Mouse (Mus musculus) intestine, embryonic 15.5 days (tissue): ENCODE data around the gene Pip4k2c. TPM values are rescaled to one million over a fixed set of nuclear protein-coding genes. Genes with fewer than 3 reads are reported as not detected.

Source experiments
- ATAC-seq: fragments of 200-750 bp; cut with Nextera tagmentation; 2 replicates; pipeline ENCODE4 v1.8.0; 2017; ENCODE audit warnings: moderate TSS enrichment, moderate library complexity
- H3K27ac ChIP-seq: fragments of 300-500 bp; sonication (generic); 2 replicates; pipeline ENCODE4 v1.5.1; 2015; ENCODE audit warnings: mild to moderate bottlenecking, inconsistent platforms
- H3K27me3 ChIP-seq: fragments of 300-500 bp; sonication (generic); replicated peaks from 2 replicates; pipeline ENCODE4 v1.6.1; 2015; ENCODE audit warnings: inconsistent platforms
- H3K36me3 ChIP-seq: fragments of 300-500 bp; sonication (generic); 2 replicates; pipeline ENCODE4 v1.6.1; 2015; ENCODE audit warnings: inconsistent platforms
- H3K4me1 ChIP-seq: fragments of 300-500 bp; sonication (generic); replicated peaks from 2 replicates; pipeline ENCODE4 v1.6.1; 2015; ENCODE audit warnings: inconsistent platforms
- H3K4me2 ChIP-seq: fragments of 300-500 bp; sonication (generic); replicated peaks from 2 replicates; pipeline ENCODE4 v1.6.1; 2015; ENCODE audit warnings: mild to moderate bottlenecking, inconsistent platforms
- H3K4me3 ChIP-seq: fragments of 300-500 bp; sonication (generic); replicated peaks from 2 replicates; pipeline ENCODE4 v1.5.1; 2015; ENCODE audit warnings: inconsistent platforms
- H3K9ac ChIP-seq: fragments of 300-500 bp; sonication (generic); 2 replicates; pipeline ENCODE4 v1.6.1; 2015; ENCODE audit warnings: inconsistent platforms
- H3K9me3 ChIP-seq: fragments of 300-500 bp; sonication (generic); 2 replicates; pipeline ENCODE4 v1.6.1; 2016; ENCODE audit warnings: inconsistent platforms
- WGBS: fragments of 180-500 bp; shearing (Covaris S2); methylation state at CpG from one replicate; pipeline ENCODE4 v1.1.7; 2015; 5-methylcytosine and 5-hydroxymethylcytosine counted together
- polyA plus RNA-seq: library from polyadenylated mRNA; unstranded; fragments of >200 nt; fragmentation: Nextera tagmentation; extraction: Ambion mirVana; gene quantifications from 2 replicates; pipeline ENCODE4 v1.2.1, GENCODE M21; 2015

The Pip4k2c gene
- polyA plus RNA-seq, result 33.7 and 35.0 TPM in 2 replicates

- no peaks in the 10 kb centered on the region for H3K9me3 ChIP-seq
- H3K4me3 ChIP-seq, result peak within 1 kb of the TSS; percentile 79
- ATAC-seq, result peak; percentile 98
- H3K27ac ChIP-seq, result peak within 1 kb of the TSS; percentile 71
- WGBS, result under 1% methylated on average over 46 of the region's 47 CpGs
- peaks cover 15% of the 10 kb centered on the region; the same call in 1 of the 2 replicates for H3K4me1 ChIP-seq
- H3K36me3 ChIP-seq, result no peaks in the 10 kb centered on the region; the same call in 1 of the 2 replicates
- H3K4me2 ChIP-seq, result peak within 1 kb of the TSS; percentile 85
- peak within 1 kb of the TSS; percentile 77 for H3K9ac ChIP-seq
- H3K27me3 ChIP-seq, result no peaks in the 10 kb centered on the region
These were observed at the start of gene Pip4k2c for GRCm38 (mm10) chr10:127211414-127211854. Gene Pip4k2c (minus strand): TSS chr10:127211585.

GRCm38 (mm10) chr10:127258489-127258888 is 47.1 kb upstream of the Pip4k2c start:
- H3K36me3 ChIP-seq, result no peaks in the 10 kb centered on the region
- 82% methylated on average over 8 of the region's 8 CpGs for WGBS
- H3K9me3 ChIP-seq, result no peaks in the 10 kb centered on the region
- no peak overlapping the region for H3K27ac ChIP-seq
- no peak overlapping the region for H3K4me2 ChIP-seq
- peaks cover 12% of the 10 kb centered on the region for H3K27me3 ChIP-seq
- no peak overlapping the region for H3K9ac ChIP-seq
- no peak for ATAC-seq
- H3K4me1 ChIP-seq, result peaks cover 7% of the 10 kb centered on the region; the same call in 1 of the 2 replicates
- H3K4me3 ChIP-seq, result no peak overlapping the region

GRCm38 (mm10) chr10:127257790-127258189 is 46.4 kb upstream of the Pip4k2c start:
- H3K27me3 ChIP-seq, result peaks cover 12% of the 10 kb centered on the region
- H3K9me3 ChIP-seq, result no peaks in the 10 kb centered on the region
- WGBS, result 76% methylated on average over 6 of the region's 6 CpGs
- no peak overlapping the region for H3K9ac ChIP-seq
- H3K4me2 ChIP-seq, result no peak overlapping the region
- ATAC-seq, result no peak
- H3K4me1 ChIP-seq, result peaks cover 5% of the 10 kb centered on the region; the same call in 1 of the 2 replicates
- H3K27ac ChIP-seq, result no peak overlapping the region
- no peaks in the 10 kb centered on the region for H3K36me3 ChIP-seq
- no peak overlapping the region for H3K4me3 ChIP-seq

DNA sequence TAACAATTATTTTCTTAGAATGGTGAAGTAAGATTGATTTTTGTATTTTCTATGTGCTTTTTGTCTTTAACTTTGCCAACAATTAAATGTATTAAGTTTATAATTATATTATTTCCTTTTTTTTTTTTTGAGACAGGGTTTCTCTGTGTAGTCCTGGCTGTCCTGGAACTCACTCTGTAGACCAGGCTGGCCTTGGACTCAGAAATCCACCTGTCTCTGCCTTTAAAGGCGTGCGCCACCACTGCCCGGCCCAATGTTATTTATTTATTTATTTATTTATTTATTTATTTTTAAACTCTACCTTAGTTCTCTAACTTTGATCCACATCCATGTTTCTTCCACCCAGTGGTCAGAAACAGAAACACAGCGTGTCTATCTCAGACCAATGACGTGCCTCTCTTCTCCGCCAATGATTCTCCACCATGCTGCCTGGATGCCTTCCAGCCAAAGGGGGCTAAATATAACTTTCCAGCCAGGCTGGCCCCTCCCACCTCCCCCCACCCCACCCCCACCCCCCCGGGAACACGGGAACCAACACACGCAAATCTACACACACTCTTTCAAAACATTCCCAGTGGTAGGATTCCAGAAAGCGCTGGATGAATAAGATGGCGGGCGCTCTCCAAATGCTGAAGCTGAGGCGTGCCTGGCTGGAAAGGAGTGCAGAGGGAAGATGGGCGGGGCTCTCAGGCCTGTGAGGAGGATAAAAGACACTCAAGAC is 44.4 kb upstream of the Pip4k2c start:
- H3K4me3 ChIP-seq, result no peak overlapping the region
- H3K36me3 ChIP-seq, result no peaks in the 10 kb centered on the region
- H3K9me3 ChIP-seq, result no peaks in the 10 kb centered on the region
- H3K27ac ChIP-seq, result no peak overlapping the region
- no peak overlapping the region for H3K9ac ChIP-seq
- peak; percentile 82 for ATAC-seq
- H3K4me2 ChIP-seq, result no peak overlapping the region; the same call in 1 of the 2 replicates
- 18% methylated on average over 14 of the region's 14 CpGs for WGBS
- no peaks in the 10 kb centered on the region for H3K4me1 ChIP-seq
- no peaks in the 10 kb centered on the region for H3K27me3 ChIP-seq

DNA sequence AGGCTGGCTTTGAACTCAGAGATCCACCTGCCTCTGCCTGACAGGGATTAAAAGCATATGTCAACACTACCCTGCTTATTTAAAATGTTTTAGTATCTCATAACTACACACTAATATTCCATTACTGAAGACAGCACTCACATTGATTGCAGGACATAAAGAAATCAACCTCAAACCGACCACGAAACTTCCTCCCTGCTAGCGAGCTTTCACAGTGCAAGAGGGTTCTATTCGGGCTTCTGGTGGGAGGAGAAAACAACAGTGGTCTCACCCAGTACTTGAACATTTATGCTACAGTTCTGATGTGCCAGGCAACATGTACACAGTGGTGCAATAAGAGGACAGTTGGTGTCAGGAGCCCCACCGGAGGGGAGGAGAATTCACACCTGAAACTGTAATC is 39.4 kb upstream of the Pip4k2c start:
- Histone ChIP-seq H3K27ac (no peak overlapping the region), H3K4me1 (no peaks in the 10 kb centered on the region), H3K36me3 (no peaks in the 10 kb centered on the region), H3K9me3 (no peaks in the 10 kb centered on the region), H3K4me2 (no peak overlapping the region), H3K27me3 (no peaks in the 10 kb centered on the region), H3K4me3 (no peak overlapping the region), H3K9ac (no peak overlapping the region)
- 79% methylated on average over 5 of the region's 5 CpGs for WGBS
- no peak for ATAC-seq

DNA sequence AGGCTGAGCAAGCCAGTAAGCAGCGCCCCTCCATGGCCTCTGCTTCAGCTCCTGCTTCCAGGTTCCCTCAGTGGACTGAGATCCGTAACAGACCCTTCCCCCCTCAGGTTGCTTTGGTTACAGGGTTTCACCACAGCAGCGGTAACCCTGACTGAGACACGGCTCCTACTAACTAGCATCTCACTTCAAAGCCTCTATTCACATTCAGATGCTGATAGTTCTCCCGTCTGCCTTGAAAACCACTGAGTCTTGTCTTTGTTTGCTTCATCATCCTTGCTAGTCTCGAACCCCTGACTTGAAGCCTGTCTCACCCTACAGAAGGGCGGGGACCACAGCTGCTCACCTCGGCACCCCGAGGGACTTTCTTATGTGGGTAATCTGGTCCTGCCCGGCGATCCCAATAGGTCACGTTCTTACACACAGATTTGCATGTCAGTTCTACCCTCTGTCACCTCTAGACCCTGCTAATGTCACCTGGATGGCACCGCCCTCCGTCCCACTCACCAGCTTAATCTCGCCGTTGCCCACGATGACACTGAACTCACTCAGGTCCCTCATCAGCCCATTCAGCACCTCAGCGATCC is 26.9 kb upstream of the Pip4k2c start:
- H3K27me3 ChIP-seq, result no peaks in the 10 kb centered on the region
- H3K9me3 ChIP-seq, result no peaks in the 10 kb centered on the region
- WGBS, result 72% methylated on average over 18 of the region's 18 CpGs
- no peaks in the 10 kb centered on the region for H3K4me1 ChIP-seq
- H3K36me3 ChIP-seq, result no peaks in the 10 kb centered on the region
- no peak overlapping the region for H3K4me3 ChIP-seq
- no peak overlapping the region for H3K4me2 ChIP-seq
- H3K9ac ChIP-seq, result no peak overlapping the region
- no peak for ATAC-seq
- no peak overlapping the region for H3K27ac ChIP-seq

DNA sequence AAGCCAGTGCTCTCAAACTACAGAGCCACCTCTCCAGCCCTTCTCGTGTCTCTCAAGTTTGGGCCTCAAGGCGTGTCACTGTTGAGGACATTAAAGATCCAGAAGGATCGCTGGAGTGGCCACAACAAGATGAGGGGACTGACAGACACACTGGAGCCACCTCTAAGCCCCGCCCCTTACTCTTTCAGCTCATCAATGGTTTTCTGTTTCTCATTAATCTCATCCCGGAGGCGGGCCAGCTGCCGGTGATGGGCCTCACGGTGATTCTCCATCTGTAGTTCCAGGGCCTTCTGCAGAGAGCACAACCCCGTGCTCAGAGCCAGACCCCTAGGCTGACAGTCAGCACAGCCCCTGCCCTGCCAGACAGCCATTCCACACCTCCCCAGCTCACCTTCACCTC is 25.2 kb upstream of the Pip4k2c start:
- Histone ChIP-seq H3K4me1 (no peaks in the 10 kb centered on the region; the same call in 1 of the 2 replicates), H3K27ac (no peak overlapping the region), H3K4me2 (no peak overlapping the region), H3K4me3 (no peak overlapping the region), H3K27me3 (no peaks in the 10 kb centered on the region), H3K9ac (no peak overlapping the region), H3K9me3 (no peaks in the 10 kb centered on the region), H3K36me3 (no peaks in the 10 kb centered on the region)
- peak; percentile 34; the same call in 1 of the 2 replicates for ATAC-seq
- WGBS, result 48% methylated on average over 9 of the region's 9 CpGs

DNA sequence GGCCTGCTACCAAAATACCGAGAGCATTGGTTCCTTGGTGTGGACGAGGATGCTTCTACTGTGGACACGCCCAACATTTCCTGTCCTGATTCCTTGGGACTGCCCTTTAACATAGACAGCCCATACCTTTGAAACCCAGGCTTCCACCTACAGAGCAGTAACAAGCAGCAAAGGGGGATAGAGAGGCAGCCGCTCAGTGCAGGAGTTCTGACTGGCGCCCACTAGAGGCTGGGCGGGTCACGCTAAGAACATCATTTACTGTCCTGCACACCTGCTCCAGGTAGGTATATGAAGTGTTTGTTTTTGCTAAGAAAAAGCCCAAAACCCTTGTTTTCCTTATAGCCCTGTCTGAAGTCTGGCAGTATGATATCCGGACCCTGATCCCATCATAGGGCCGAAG is 21.8 kb upstream of the Pip4k2c start:
- ATAC-seq, result no peak
- 76% methylated on average over 9 of the region's 9 CpGs for WGBS
- H3K27me3 ChIP-seq, result no peaks in the 10 kb centered on the region
- peaks cover 4% of the 10 kb centered on the region; the same call in 1 of the 2 replicates for H3K4me1 ChIP-seq
- no peak overlapping the region for H3K4me3 ChIP-seq
- no peak overlapping the region for H3K27ac ChIP-seq
- H3K9me3 ChIP-seq, result no peaks in the 10 kb centered on the region
- H3K36me3 ChIP-seq, result no peaks in the 10 kb centered on the region
- no peak overlapping the region for H3K9ac ChIP-seq
- no peak overlapping the region for H3K4me2 ChIP-seq

GRCm38 (mm10) chr10:127231741-127232140 is 20.4 kb upstream of the Pip4k2c start:
- H3K4me1 ChIP-seq, result peaks cover 4% of the 10 kb centered on the region; the same call in 1 of the 2 replicates
- no peaks in the 10 kb centered on the region for H3K36me3 ChIP-seq
- WGBS, result 81% methylated on average over 14 of the region's 14 CpGs
- no peak overlapping the region for H3K4me2 ChIP-seq
- no peak overlapping the region for H3K9ac ChIP-seq
- no peak overlapping the region for H3K4me3 ChIP-seq
- H3K9me3 ChIP-seq, result no peaks in the 10 kb centered on the region
- no peaks in the 10 kb centered on the region for H3K27me3 ChIP-seq
- no peak for ATAC-seq
- H3K27ac ChIP-seq, result no peak overlapping the region

DNA sequence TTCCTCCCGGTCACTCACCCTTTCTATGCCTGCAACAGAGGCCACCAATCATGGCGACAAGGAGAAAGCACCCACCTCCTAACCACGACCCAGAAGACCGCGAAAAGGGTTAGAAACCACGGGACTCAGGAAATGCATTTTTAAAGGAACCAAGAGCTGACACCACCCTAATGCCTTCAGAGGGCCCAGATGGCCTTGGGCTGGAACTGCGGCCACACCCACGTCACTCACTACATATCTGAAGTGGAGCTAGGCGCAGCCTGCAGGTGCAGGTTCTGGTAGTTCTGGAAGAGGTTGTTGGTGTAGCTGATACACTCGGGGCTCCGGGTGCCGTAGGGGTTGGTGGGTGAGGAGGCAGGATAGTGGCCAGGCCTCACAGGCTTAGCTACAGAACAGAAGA is 19.3 kb upstream of the Pip4k2c start:
- ATAC-seq, result no peak; the same call in 1 of the 2 replicates
- Histone ChIP-seq H3K9ac (no peak overlapping the region), H3K36me3 (no peaks in the 10 kb centered on the region), H3K9me3 (no peaks in the 10 kb centered on the region), H3K4me2 (no peak overlapping the region), H3K4me1 (peaks cover 4% of the 10 kb centered on the region; the same call in 1 of the 2 replicates), H3K4me3 (no peak overlapping the region), H3K27ac (no peak overlapping the region), H3K27me3 (no peaks in the 10 kb centered on the region)
- WGBS, result 77% methylated on average over 12 of the region's 12 CpGs

GRCm38 (mm10) chr10:127228897-127229296 is 17.5 kb upstream of the Pip4k2c start:
- peak; percentile 72 for ATAC-seq
- Histone ChIP-seq H3K9ac (no peak overlapping the region), H3K36me3 (no peaks in the 10 kb centered on the region), H3K27ac (no peak overlapping the region), H3K4me3 (no peak overlapping the region), H3K4me1 (peaks cover 4% of the 10 kb centered on the region; the same call in 1 of the 2 replicates), H3K9me3 (no peaks in the 10 kb centered on the region), H3K4me2 (no peak overlapping the region), H3K27me3 (no peaks in the 10 kb centered on the region)
- WGBS, result 22% methylated on average over 4 of the region's 4 CpGs

GRCm38 (mm10) chr10:127227163-127227562 is 15.8 kb upstream of the Pip4k2c start:
- H3K4me1 ChIP-seq, result peaks cover 4% of the 10 kb centered on the region; the same call in 1 of the 2 replicates
- no peaks in the 10 kb centered on the region for H3K36me3 ChIP-seq
- H3K9ac ChIP-seq, result no peak overlapping the region
- no peak overlapping the region for H3K27ac ChIP-seq
- no peak overlapping the region for H3K4me3 ChIP-seq
- WGBS, result 81% methylated on average over 8 of the region's 8 CpGs
- no peak overlapping the region for H3K4me2 ChIP-seq
- no peak for ATAC-seq
- no peaks in the 10 kb centered on the region for H3K27me3 ChIP-seq
- no peaks in the 10 kb centered on the region for H3K9me3 ChIP-seq
